Mouse (Mus musculus) CH12.LX (cell line): ENCODE measurements around the gene Cish. TPM values are rescaled to one million over a fixed set of nuclear protein-coding genes. Genes with fewer than 3 reads are reported as not detected.

Source experiments
- DNase-seq: peaks from one replicate; pipeline ENCODE4 v3.0.0-alpha.2; 2013; ENCODE audit errors: extremely low read depth
- H3K27ac ChIP-seq: 2 replicates; pipeline ENCODE4 v1.5.1; 2012; ENCODE audit warnings: low read depth, mild to moderate bottlenecking, control low read depth, moderate library complexity; ENCODE audit not compliant: insufficient read depth
- H3K27me3 ChIP-seq: replicated peaks from 2 replicates; pipeline ENCODE3; 2012; ENCODE audit warnings: inconsistent platforms
- H3K36me3 ChIP-seq, 2 experiments: replicated peaks in 1 of 2; 2 replicates each; pipeline versions ENCODE3 to v1.6.1; 2012; ENCODE audit warnings: inconsistent platforms in 1 of 2, low read length in 1 of 2, mild to moderate bottlenecking in 1 of 2, mixed read lengths in 1 of 2, moderate library complexity in 1 of 2; ENCODE audit not compliant: control insufficient read depth in 1 of 2, insufficient read depth in 1 of 2
- H3K4me1 ChIP-seq, 2 experiments: 2 replicates each; pipeline ENCODE4 v1.6.1; 2012; ENCODE audit warnings: inconsistent platforms in 1 of 2, moderate library complexity in 1 of 2; ENCODE audit not compliant: insufficient read depth in 2 of 2, control insufficient read depth in 1 of 2
- H3K4me2 ChIP-seq: 2 replicates; pipeline ENCODE4 v1.6.1; 2012; ENCODE audit warnings: low read depth, mild to moderate bottlenecking, control low read depth; ENCODE audit not compliant: poor library complexity, insufficient read depth, severe bottlenecking
- H3K4me3 ChIP-seq, 3 experiments: fragments of 150-350 bp in 1 of 3; sonication (generic) in 1 of 3; replicated peaks in 1 of 3; 2 replicates each; pipeline versions ENCODE3 to v1.5.1; 2011 to 2012; ENCODE audit warnings: low read depth in 2 of 3, low read length in 2 of 3, mild to moderate bottlenecking in 2 of 3, moderate library complexity in 2 of 3, control low read depth in 1 of 3, improper control_type of control experiment in 1 of 3, inconsistent platforms in 1 of 3, mixed read lengths in 1 of 3; ENCODE audit not compliant: poor library complexity in 1 of 3
- H3K79me2 ChIP-seq: replicated peaks from 2 replicates; pipeline ENCODE4 v1.6.1; 2012; ENCODE audit warnings: mild to moderate bottlenecking, moderate library complexity; ENCODE audit not compliant: control insufficient read depth, poor library complexity, insufficient read depth, severe bottlenecking; ENCODE audit errors: extremely low read depth
- H3K9ac ChIP-seq: 2 replicates; pipeline ENCODE4 v1.6.1; 2012; ENCODE audit warnings: low read depth, mild to moderate bottlenecking, control low read depth, moderate library complexity; ENCODE audit not compliant: insufficient read depth
- H3K9me3 ChIP-seq: replicated peaks from 2 replicates; pipeline ENCODE3; 2012; ENCODE audit warnings: low read length, inconsistent platforms, mixed read lengths
- BHLHE40 ChIP-seq: IDR thresholded peaks from 2 replicates; pipeline ENCODE4 v1.6.1; 2011; ENCODE audit warnings: mild to moderate bottlenecking, low read depth, low read length, improper control_type of control experiment
- E2F4 ChIP-seq: IDR thresholded peaks from 2 replicates; pipeline ENCODE4 v1.6.1; 2011; ENCODE audit warnings: low read depth, low read length, improper control_type of control experiment; ENCODE audit not compliant: insufficient replicate concordance
- ELF1 ChIP-seq: IDR thresholded peaks from 2 replicates; pipeline ENCODE4 v1.6.1; 2014; ENCODE audit warnings: low read depth, mild to moderate bottlenecking, inconsistent platforms, low read length, improper control_type of control experiment
- EP300 ChIP-seq: IDR thresholded peaks from 2 replicates; pipeline ENCODE4 v1.6.1; 2011; ENCODE audit warnings: low read length, improper control_type of control experiment
- ETS1 ChIP-seq: conservative IDR thresholded peaks from 2 replicates; pipeline ENCODE4 v1.6.1; 2012; ENCODE audit warnings: low read depth, mild to moderate bottlenecking, inconsistent platforms, low read length, improper control_type of control experiment, moderate library complexity
- HCFC1 ChIP-seq: IDR thresholded peaks from 2 replicates; pipeline ENCODE4 v1.6.1; 2012; ENCODE audit warnings: low read depth, mild to moderate bottlenecking, inconsistent platforms, low read length, improper control_type of control experiment
- KAT2A ChIP-seq: IDR thresholded peaks from 2 replicates; pipeline ENCODE4 v1.6.1; 2012; ENCODE audit warnings: low read length, improper control_type of control experiment, inconsistent platforms; ENCODE audit not compliant: insufficient replicate concordance
- MXI1 ChIP-seq: IDR thresholded peaks from 2 replicates; pipeline ENCODE4 v1.6.1; 2011; ENCODE audit warnings: mild to moderate bottlenecking, low read depth, low read length, improper control_type of control experiment
- MYC ChIP-seq: IDR thresholded peaks from 2 replicates; pipeline ENCODE4 v1.6.1; 2011; ENCODE audit warnings: low read depth, mild to moderate bottlenecking, improper control_type of control experiment, low read length
- NRF1 ChIP-seq: IDR thresholded peaks from 2 replicates; pipeline ENCODE4 v1.6.1; 2014; ENCODE audit warnings: low read depth, mild to moderate bottlenecking, inconsistent platforms, low read length, improper control_type of control experiment, moderate library complexity
- PAX5 ChIP-seq: IDR thresholded peaks from 2 replicates; pipeline ENCODE4 v1.6.1; 2012; ENCODE audit warnings: low read length, inconsistent platforms, mixed read lengths
- POLR2AphosphoS2 ChIP-seq: IDR thresholded peaks from 2 replicates; pipeline ENCODE4 v1.6.1; 2011; ENCODE audit warnings: low read depth, low read length, improper control_type of control experiment
- SIN3A ChIP-seq: IDR thresholded peaks from 2 replicates; pipeline ENCODE4 v1.6.1; 2012; ENCODE audit warnings: low read length, improper control_type of control experiment, inconsistent platforms
- UBTF ChIP-seq: IDR thresholded peaks from 2 replicates; pipeline ENCODE4 v1.6.1; 2012; ENCODE audit warnings: low read depth, mild to moderate bottlenecking, inconsistent platforms, low read length, improper control_type of control experiment, moderate library complexity
- USF1 ChIP-seq: IDR thresholded peaks from 2 replicates; pipeline ENCODE4 v1.6.1; 2014; ENCODE audit warnings: low read depth, mild to moderate bottlenecking, inconsistent platforms, low read length, improper control_type of control experiment
- USF2 ChIP-seq: conservative IDR thresholded peaks from 2 replicates; pipeline ENCODE4 v1.6.1; 2011; ENCODE audit warnings: low read depth, low read length, improper control_type of control experiment
- dilution Hi-C: fragments of 300-500 bp; cut with MboI; formaldehyde crosslinking; loops from 2 replicates; pipeline ENCODE4 v1.14.3; 2020; ENCODE audit warnings: low sequenced_read_pairs; ENCODE audit not compliant: extremely low pct_unique_long_range_greater_than_20kb, extremely low pct_ligation_motif_present
- in situ Hi-C: fragments of 300-500 bp; cut with MboI; formaldehyde crosslinking; loops from 3 replicates; pipeline ENCODE4 v1.14.3; 2019; ENCODE audit warnings: low sequenced_read_pairs, low pct_ligation_motif_present, low pct_unique_long_range_greater_than_20kb, mixed read lengths
- polyA plus RNA-seq: library from polyadenylated mRNA; unstranded; fragments of >175 nt; gene quantifications from 2 replicates; pipeline ENCODE4 v1.2.1, GENCODE M21; 2012; ENCODE audit warnings: low read depth; ENCODE audit not compliant: insufficient read length
- total RNA-seq, 2 experiments: library from RNA; depleted of rRNA; stranded (reverse); fragments of 300-350 nt in 1 of 2; fragments of >200 nt in 1 of 2; gene quantifications; 2 replicates each; pipeline ENCODE4 v1.2.3; 2012 to 2014

Gene Cish
- total and polyA plus RNA-seq, 3 experiments, result 0.43 to 4.6 (median 3.5) TPM

- Histone ChIP-seq H3K79me2 (peaks cover 5% of the 10 kb centered on the region), H3K4me2 (no peak overlapping the region), H3K9me3 (no peaks in the 10 kb centered on the region), H3K27ac (no peak overlapping the region), H3K4me1 (peaks cover 39 to 42% of the 10 kb centered on the region in 2 experiments), H3K27me3 (no peaks in the 10 kb centered on the region), H3K36me3 (peaks cover 16 to 25% of the 10 kb centered on the region in 2 experiments), H3K4me3 (no peak overlapping the region), H3K9ac (no peak overlapping the region)
- DNase-seq, result no peak
- in situ Hi-C loops, result loop anchor here (5.0 to 25.0 kb wide), 3 partner anchors 38 to 637 kb away; partner anchors contain the start of genes Grm2 and Hemk1
- dilution Hi-C loops, result no loop called here
- TF ChIP-seq E2F4 (no peak), USF2 (no peak), ETS1 (no peak)
Measured at GRCm38 (mm10) chr9:107299783-107300182, 4.0 kb downstream of the Cish start.

GRCm38 (mm10) chr9:107300224-107300973, 4.6 kb downstream of the Cish start:
- DNase-seq, result no peak
- in situ Hi-C loops (no loop called here), dilution Hi-C loops (no loop called here)
- Histone ChIP-seq H3K4me1 (peaks cover 40 to 44% of the 10 kb centered on the region in 2 experiments), H3K4me2 (no peak overlapping the region), H3K36me3 (peaks cover 16 to 25% of the 10 kb centered on the region in 2 experiments), H3K4me3 (no peak overlapping the region), H3K27ac (no peak overlapping the region), H3K79me2 (peaks cover 5% of the 10 kb centered on the region), H3K27me3 (no peaks in the 10 kb centered on the region), H3K9ac (no peak overlapping the region), H3K9me3 (no peaks in the 10 kb centered on the region)
- no peak for TF ChIP-seq SIN3A
- TF ChIP-seq POLR2AphosphoS2, result no peak
- TF ChIP-seq BHLHE40, result no peak
- TF ChIP-seq KAT2A, result no peak
- TF ChIP-seq PAX5, result no peak
- TF ChIP-seq MYC, result no peak
- TF ChIP-seq USF1, result no peak
- no peak for TF ChIP-seq MXI1
- no peak for TF ChIP-seq USF2
- TF ChIP-seq ETS1, result no peak
- no peak for TF ChIP-seq NRF1
- TF ChIP-seq EP300, result no peak
- no peak for TF ChIP-seq ELF1
- TF ChIP-seq UBTF, result no peak
- TF ChIP-seq HCFC1, result no peak
